Mouse (Mus musculus) layer of hippocampus, adult 11-12 months (tissue): ENCODE data around the gene 1700029I15Rik.

Experiments used
- DNase-seq: peaks from one replicate; pipeline ENCODE4 v3.0.0; 2022; ENCODE audit warnings: low spot score

Gene 1700029I15Rik

GRCm38 (mm10) chr2:92381901-92382588 lies at the start of gene 1700029I15Rik:
TSS of gene 1700029I15Rik (plus strand) at chr2:92382538.
- DNase-seq, result no peak

- DNase-seq, result no peak
Observed at GRCm38 (mm10) chr2:92342418-92342817, 39.9 kb upstream of the 1700029I15Rik start.

- no peak for DNase-seq
Observed at GRCm38 (mm10) chr2:92347191-92347590, 35.1 kb upstream of the 1700029I15Rik start.

- no peak for DNase-seq
Observed at GRCm38 (mm10) chr2:92349589-92350425, 32.5 kb upstream of the 1700029I15Rik start.

GRCm38 (mm10) chr2:92350686-92351085 lies 31.7 kb upstream of the 1700029I15Rik start:
- DNase-seq, result no peak

- no peak for DNase-seq
Observed at GRCm38 (mm10) chr2:92353402-92353801, 28.9 kb upstream of the 1700029I15Rik start.

- DNase-seq, result no peak
Observed at GRCm38 (mm10) chr2:92354224-92354623, 28.1 kb upstream of the 1700029I15Rik start.

- DNase-seq, result no peak
Observed at GRCm38 (mm10) chr2:92359301-92359700, 23.0 kb upstream of the 1700029I15Rik start.

- DNase-seq, result no peak
Observed at GRCm38 (mm10) chr2:92360186-92360823, 22.0 kb upstream of the 1700029I15Rik start.

- DNase-seq, result no peak
Observed at GRCm38 (mm10) chr2:92360893-92361292, 21.4 kb upstream of the 1700029I15Rik start.

- DNase-seq, result no peak
Observed at GRCm38 (mm10) chr2:92361795-92362194, 20.5 kb upstream of the 1700029I15Rik start.

- DNase-seq, result no peak
Observed at GRCm38 (mm10) chr2:92362571-92363228, 19.6 kb upstream of the 1700029I15Rik start.

GRCm38 (mm10) chr2:92364086-92364485 lies 18.3 kb upstream of the 1700029I15Rik start:
- DNase-seq, result no peak

GRCm38 (mm10) chr2:92365568-92365967 lies 16.8 kb upstream of the 1700029I15Rik start:
- DNase-seq, result no peak

- no peak for DNase-seq
Observed at GRCm38 (mm10) chr2:92367383-92368029, 14.8 kb upstream of the 1700029I15Rik start.

- DNase-seq, result no peak
Observed at GRCm38 (mm10) chr2:92370375-92370774, 12.0 kb upstream of the 1700029I15Rik start.

- DNase-seq, result no peak
Observed at GRCm38 (mm10) chr2:92370821-92371805, 11.2 kb upstream of the 1700029I15Rik start.

- no peak for DNase-seq
Observed at GRCm38 (mm10) chr2:92371971-92372690, 10.2 kb upstream of the 1700029I15Rik start.

- no peak for DNase-seq
Observed at GRCm38 (mm10) chr2:92372767-92373436, 9.4 kb upstream of the 1700029I15Rik start.
